Mouse (Mus musculus) megakaryocyte, adult 5-6 weeks (primary cell): Measurements from ENCODE around the gene Slc5a1. TPM values are rescaled to one million over a fixed set of nuclear protein-coding genes. Genes with fewer than 3 reads are reported as not detected.

Source experiments
- ATAC-seq: 2 replicates; pipeline ENCODE4 v1.8.0; 2016; ENCODE audit warnings: mild to moderate bottlenecking, inconsistent platforms; ENCODE audit not compliant: poor library complexity, severe bottlenecking
- total RNA-seq, 2 experiments: library from RNA; stranded (forward) in 1 of 2; stranded (reverse) in 1 of 2; fragments of 153-499, 151-499 nt in 1 of 2; fragments of 221-1000, 200-1000 nt in 1 of 2; gene quantifications; 2 replicates each; pipeline versions ENCODE4 v1.2.3 to v1.2.4; 2015 to 2017

Gene Slc5a1
- total RNA-seq, 2 experiments from 2014 or later, result not detected

- no peak for ATAC-seq
These were observed 43.7 kb downstream of the Slc5a1 start for GRCm38 (mm10) chr5:33147691-33148090.

- ATAC-seq, result no peak
These were observed 89.5 kb downstream of the Slc5a1 start for GRCm38 (mm10) chr5:33193567-33193966.

GRCm38 (mm10) chr5:33195246-33195852, 91.3 kb downstream of the Slc5a1 start:
- ATAC-seq, result no peak

GRCm38 (mm10) chr5:33200071-33200470, 96.1 kb downstream of the Slc5a1 start:
- no peak for ATAC-seq

GRCm38 (mm10) chr5:33201697-33202096, 97.7 kb downstream of the Slc5a1 start:
- no peak for ATAC-seq

- ATAC-seq, result no peak
These were observed 98.6 kb downstream of the Slc5a1 start for GRCm38 (mm10) chr5:33202516-33203170.

- ATAC-seq, result no peak
These were observed 99.1 kb downstream of the Slc5a1 start for GRCm38 (mm10) chr5:33203171-33203565.

- peak; percentile 94 for ATAC-seq
These were observed 99.7 kb downstream of the Slc5a1 start for GRCm38 (mm10) chr5:33203691-33204242.

- ATAC-seq, result no peak
These were observed 100.3 kb downstream of the Slc5a1 start for GRCm38 (mm10) chr5:33204284-33204683.

GRCm38 (mm10) chr5:33206328-33206727, 102.3 kb downstream of the Slc5a1 start:
- no peak for ATAC-seq

GRCm38 (mm10) chr5:33207136-33207535, 103.1 kb downstream of the Slc5a1 start:
- ATAC-seq, result no peak

GRCm38 (mm10) chr5:33208533-33209245, 104.7 kb downstream of the Slc5a1 start:
- ATAC-seq, result no peak

- ATAC-seq, result no peak
These were observed 106.5 kb downstream of the Slc5a1 start for GRCm38 (mm10) chr5:33210515-33210914.

GRCm38 (mm10) chr5:33211254-33211653, 107.2 kb downstream of the Slc5a1 start:
- ATAC-seq, result no peak

Other genes starting within 250 kb of the Slc5a1 start
- gene Prr14l, start 250.0 kb upstream of the Slc5a1 start, total RNA-seq (2015), result 30.9 and 34.4 TPM in 2 replicates
- gene Prr14l, start 250.0 kb upstream of the Slc5a1 start, total RNA-seq (2017), result 27.7 and 48.4 TPM in 2 replicates
- 23.2 and 27.1 TPM in 2 replicates for gene Depdc5, start 240.5 kb upstream of the Slc5a1 start, total RNA-seq (2015)
- 25.9 and 27.7 TPM in 2 replicates for gene Depdc5, start 240.5 kb upstream of the Slc5a1 start, total RNA-seq (2017)
- 353 and 377 TPM in 2 replicates for gene Ywhah, start 85.4 kb upstream of the Slc5a1 start, total RNA-seq (2015)
- 210 and 213 TPM in 2 replicates for gene Ywhah, start 85.4 kb upstream of the Slc5a1 start, total RNA-seq (2017)
- gene Spon2, start 114.2 kb downstream of the Slc5a1 start, total RNA-seq (2015), result 0.69 and 0.73 TPM in 2 replicates
- not detected in 2 replicates for gene Spon2, start 114.2 kb downstream of the Slc5a1 start, total RNA-seq (2017)
- 103 and 120 TPM in 2 replicates for gene Ctbp1, start 170.8 kb downstream of the Slc5a1 start, total RNA-seq (2015)
- gene Ctbp1, start 170.8 kb downstream of the Slc5a1 start, total RNA-seq (2017), result 103 and 127 TPM in 2 replicates
- 43.3 and 45.9 TPM in 2 replicates for gene Maea, start 231.3 kb downstream of the Slc5a1 start, total RNA-seq (2015)
- 239 and 253 TPM in 2 replicates for gene Maea, start 231.3 kb downstream of the Slc5a1 start, total RNA-seq (2017)